8 mouse cellular contexts compared by ENCODE assay signal in the genomic region with DNA sequence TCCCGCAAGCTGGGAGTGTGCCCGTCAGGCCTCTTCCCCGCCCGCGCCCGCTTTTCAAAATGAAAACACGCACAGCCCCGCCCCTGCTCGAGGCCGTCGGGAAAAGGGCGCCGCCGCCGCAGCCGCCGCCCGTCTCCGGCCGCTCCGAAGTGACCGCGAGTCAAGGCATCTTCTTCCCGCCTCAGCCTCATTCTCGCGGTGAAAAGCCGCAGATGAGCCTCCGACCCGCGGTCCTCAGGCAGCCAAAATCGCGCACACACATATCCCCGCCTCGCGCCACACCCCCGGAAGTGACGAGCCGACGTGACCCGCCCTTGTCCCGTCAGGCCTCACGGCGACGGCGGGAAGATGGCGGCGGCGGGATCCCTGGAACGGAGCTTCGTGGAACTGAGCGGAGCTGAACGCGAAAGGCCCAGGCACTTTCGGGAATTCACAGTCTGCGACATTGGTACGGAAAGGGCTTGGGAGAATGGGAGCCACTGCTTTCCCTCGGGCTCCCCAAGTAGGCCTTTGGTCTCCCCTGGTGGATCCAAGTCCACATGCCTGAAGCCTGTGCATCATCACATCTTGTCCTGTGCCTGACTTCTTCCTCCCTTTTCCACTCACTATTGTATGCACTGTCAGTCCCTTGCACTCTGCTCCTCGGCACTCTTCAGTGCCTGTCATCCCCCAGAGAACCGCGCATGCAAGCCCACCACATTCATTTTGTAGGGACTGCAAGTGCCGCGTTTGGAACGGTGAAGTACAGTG. TPM values are rescaled to one million over a fixed set of nuclear protein-coding genes. Genes with fewer than 3 reads are reported as not detected.
DNase-seq lines count a peak whose midpoint lies in the region; ATAC-seq lines count a peak whose summit lies in the region.

No protein-coding gene starts in this region.

- peak; percentile 98 for ATAC-seq in hindbrain, embryonic 12.5 days (ENCODE audit: low FRiP score)

- peak; percentile 94 for DNase-seq in NIH3T3 (ENCODE audit: low read depth)
- DNase-seq in cerebellum, postnatal 10 days = peak; percentile 97
- peak; percentile 80 to 91 for DNase-seq in frontal cortex, postnatal 10 days (ENCODE audit: low spot score in 2 of 2)
- DNase-seq in layer of hippocampus, postnatal 14 days (ENCODE audit: low spot score in 2 of 2) = peak; percentile 89 to 90
- DNase-seq in lung, postnatal 14 days = peak; percentile 96
- peak; percentile 76 for DNase-seq in retina, adult 2 months (ENCODE audit: low read depth, low spot score)
- peak; percentile 91 to 92 for DNase-seq in thymus, postnatal 36 days

- H3K27me3 ChIP-seq in hindbrain, embryonic 12.5 days = no peaks in the 10 kb centered on the region

- H3K27ac ChIP-seq in hindbrain, embryonic 12.5 days = peak overlapping the region; percentile 94

- H3K4me3 ChIP-seq in hindbrain, embryonic 12.5 days = peak overlapping the region; percentile 73

- peak overlapping the region; percentile 76 for H3K9ac ChIP-seq in hindbrain, embryonic 12.5 days

- peaks cover 10% of the 10 kb centered on the region for H3K36me3 ChIP-seq in hindbrain, embryonic 12.5 days

- peaks cover 13% of the 10 kb centered on the region for H3K4me1 ChIP-seq in hindbrain, embryonic 12.5 days

- no peaks in the 10 kb centered on the region for H3K9me3 ChIP-seq in hindbrain, embryonic 12.5 days (replicated peaks)

- under 1% methylated on average over 63 of the region's 63 CpGs for WGBS in hindbrain, embryonic 12.5 days

- peak overlapping the region; percentile 85 for H3K4me2 ChIP-seq in hindbrain, embryonic 12.5 days (replicated peaks)

RNA-seq across cellular contexts. Expression of gene Nup160, which starts 2.2 kb away (rescaled TPM):
- 40.5 and 43.0 TPM in 2 replicates for polyA plus RNA-seq in hindbrain, embryonic 12.5 days (2016; fragmentation: Nextera tagmentation; extraction: Ambion mirVana)
- 10 to 100 TPM; 19.8 to 20.4 TPM for total RNA-seq in layer of hippocampus, postnatal 14 days (2021)

Comparison
In these comparisons a context has a peak if more than half of its experiments do, and no peak if none do; other contexts are left out.
1. Peak in every context shown above with its lines: DNase-seq, ATAC-seq, H3K4me3 ChIP-seq and H3K27ac ChIP-seq.